Mouse (Mus musculus): Measurements from ENCODE around the gene Lmf1.
A peak's percentile ranks its signal among the peaks of the same experiment; 100 is the strongest.

Gene Lmf1

GRCm38 (mm10) chr17:25642032-25642431 is 63.1 kb downstream of the Lmf1 start:
- DNase-seq (ENCODE audit: low spot score), result peak; percentile 81

GRCm38 (mm10) chr17:25643517-25644294 is 64.8 kb downstream of the Lmf1 start:
- peak; percentile 38 for DNase-seq (ENCODE audit: low spot score)

GRCm38 (mm10) chr17:25644761-25645160 is 65.9 kb downstream of the Lmf1 start:
- DNase-seq (ENCODE audit: low spot score), result no peak

DNA sequence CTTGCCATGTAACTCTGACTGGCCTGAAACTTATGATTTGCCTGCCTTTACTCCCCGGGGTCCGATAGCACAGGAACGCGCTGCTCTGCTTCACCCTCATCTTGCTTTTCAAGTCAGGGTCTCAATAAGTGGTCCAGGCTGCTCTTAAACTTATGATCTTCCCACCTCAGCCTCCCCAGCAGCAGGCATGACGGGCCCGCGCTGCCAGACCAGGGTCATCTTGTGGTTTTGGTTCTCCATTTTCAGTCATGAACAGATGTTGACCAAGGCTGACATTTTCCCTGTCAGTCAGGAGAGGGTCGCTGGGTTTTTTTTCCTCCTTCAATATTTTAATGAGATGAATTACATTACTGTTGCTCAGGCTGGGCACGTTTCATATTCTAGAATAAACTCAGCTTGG is 66.8 kb downstream of the Lmf1 start:
- no peak for DNase-seq (ENCODE audit: low spot score)

- DNase-seq (ENCODE audit: low spot score), result no peak
Observed at GRCm38 (mm10) chr17:25647901-25648300, 69.0 kb downstream of the Lmf1 start.

DNA sequence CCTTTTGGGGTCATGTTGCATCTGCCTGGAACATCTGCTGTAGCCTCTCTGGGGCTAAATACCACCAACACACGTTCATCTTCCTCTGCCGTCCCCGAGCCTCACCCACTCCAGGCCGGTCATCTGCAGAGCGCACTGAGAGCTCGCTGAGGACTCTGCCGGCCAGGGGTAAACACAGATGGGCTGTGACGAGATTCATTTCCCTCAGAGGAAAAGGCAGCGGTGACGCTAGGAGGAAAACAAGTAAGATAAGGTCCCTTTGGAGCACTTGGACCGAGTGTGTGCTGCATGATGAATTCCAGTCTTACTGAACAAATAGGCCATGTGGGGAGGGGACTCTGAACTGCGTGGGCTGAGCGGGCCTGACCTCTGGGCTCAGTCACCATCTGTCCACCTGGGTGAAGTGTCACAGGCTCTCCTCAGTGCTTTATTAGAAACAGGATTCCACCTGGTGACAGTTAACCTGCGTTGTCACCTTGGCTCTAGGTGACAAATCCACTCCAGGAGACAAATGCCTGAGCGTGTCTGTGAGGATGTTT is 69.9 kb downstream of the Lmf1 start:
- DNase-seq (ENCODE audit: low spot score), result no peak

GRCm38 (mm10) chr17:25650726-25651125 is 71.8 kb downstream of the Lmf1 start:
- no peak for DNase-seq (ENCODE audit: low spot score)

DNA sequence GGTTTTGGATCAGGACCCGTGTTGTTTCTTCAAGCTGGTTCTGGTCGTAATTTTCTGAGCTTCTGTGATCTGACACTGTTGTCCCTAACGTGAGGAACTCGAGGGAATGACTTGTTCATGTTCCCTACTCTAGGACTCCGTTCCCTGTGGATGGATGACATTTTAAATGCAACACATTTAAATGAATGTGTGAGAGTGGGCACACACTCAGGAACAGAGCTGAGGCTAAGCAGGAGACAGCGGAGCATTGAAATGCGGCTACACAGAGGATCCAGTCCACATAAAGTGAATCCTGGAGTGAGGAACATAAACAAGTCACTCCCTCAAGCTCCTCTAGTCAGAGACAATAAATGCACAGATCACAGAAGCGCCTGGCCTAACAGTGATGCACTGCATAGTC is 73.4 kb downstream of the Lmf1 start:
- DNase-seq (ENCODE audit: low spot score), result no peak

DNA sequence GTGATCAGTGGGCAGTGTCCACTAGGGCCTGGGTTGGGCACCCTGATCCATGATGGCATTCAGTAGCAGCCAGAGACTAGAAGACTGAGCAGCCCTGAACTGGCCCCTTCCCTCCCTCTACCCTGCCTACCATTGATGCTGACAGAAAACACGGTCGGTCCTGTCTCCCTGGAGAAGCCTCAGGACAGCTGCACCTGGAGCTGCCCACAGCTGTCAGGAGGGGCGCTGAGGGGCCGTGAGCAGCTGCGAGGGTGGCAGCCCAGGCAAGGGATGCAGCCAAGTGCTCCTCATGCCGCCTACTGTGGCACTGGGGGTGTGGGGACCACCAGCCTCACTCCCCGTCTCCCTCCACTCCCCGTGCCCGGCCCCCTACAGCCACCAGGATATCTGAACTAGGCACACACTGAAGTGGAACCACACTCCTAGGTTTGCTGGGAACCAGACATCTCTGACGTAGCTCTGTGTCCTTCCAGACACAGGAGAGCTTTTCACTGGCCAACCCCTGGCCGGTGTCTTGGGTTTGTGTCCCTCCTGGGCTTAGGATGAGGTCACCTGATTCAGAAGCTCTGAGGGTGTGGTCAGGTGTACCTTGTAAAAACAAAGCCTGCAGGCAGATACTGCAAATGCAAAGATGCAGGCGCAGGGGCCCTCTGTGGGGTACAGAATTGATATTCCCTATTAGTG is 77.4 kb downstream of the Lmf1 start:
- no peak for DNase-seq (ENCODE audit: low spot score)

GRCm38 (mm10) chr17:25656826-25657189 is 77.9 kb downstream of the Lmf1 start:
- DNase-seq (ENCODE audit: low spot score), result no peak

GRCm38 (mm10) chr17:25663213-25663835 is 84.4 kb downstream of the Lmf1 start:
- DNase-seq (ENCODE audit: low spot score), result no peak

DNA sequence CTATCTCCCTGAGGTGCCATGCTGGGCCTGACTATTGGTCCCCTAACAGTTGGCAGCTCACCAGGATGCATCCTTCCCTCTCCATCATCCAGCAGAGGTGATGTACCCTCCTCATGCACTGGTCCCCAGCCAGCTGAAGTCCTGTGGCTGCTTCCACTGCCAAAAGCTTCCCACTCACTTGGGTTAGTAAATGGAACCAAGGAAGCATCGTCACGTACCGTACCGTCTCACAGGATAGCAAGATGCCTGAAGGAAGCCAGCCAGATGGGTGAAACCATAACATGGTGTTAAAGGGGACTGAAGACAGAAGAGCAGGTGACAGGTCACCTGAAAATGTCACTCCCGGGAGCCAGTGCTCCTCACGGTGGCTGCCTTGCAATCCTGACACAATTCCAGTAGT is 86.6 kb downstream of the Lmf1 start:
- no peak for DNase-seq (ENCODE audit: low spot score)

- no peak for DNase-seq (ENCODE audit: low spot score)
Observed at GRCm38 (mm10) chr17:25665891-25666290, 87.0 kb downstream of the Lmf1 start.

DNA sequence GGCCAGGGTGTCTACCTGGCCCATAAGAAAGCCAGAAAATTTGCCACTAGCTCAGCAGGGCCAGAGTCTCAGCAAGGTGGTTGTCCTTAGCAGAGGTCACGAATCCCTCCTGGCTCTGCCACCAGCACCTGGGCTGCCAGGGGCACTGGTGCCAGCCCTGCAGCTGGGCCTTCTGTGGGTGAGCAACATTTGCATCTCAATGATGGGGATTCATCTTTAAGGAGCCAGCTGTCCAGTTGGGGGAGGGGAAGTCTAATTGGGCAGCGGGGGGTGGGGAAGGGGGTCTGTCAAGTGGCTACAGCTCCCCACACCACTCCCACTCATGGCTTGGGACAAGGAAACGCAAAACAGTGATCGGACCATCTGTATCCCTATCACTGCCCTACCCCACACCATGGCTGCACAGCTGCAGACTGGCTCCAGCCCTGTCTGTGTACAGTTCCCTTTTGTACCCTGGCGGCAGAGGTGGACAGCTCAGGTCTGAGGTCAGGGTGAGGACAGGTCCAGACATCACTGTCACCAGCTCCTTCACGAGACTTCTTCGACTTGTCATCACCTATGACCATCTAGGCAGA is 89.7 kb downstream of the Lmf1 start:
- DNase-seq (ENCODE audit: low spot score), result no peak

GRCm38 (mm10) chr17:25672982-25673381 is 94.1 kb downstream of the Lmf1 start:
- no peak for DNase-seq (ENCODE audit: low spot score)

DNA sequence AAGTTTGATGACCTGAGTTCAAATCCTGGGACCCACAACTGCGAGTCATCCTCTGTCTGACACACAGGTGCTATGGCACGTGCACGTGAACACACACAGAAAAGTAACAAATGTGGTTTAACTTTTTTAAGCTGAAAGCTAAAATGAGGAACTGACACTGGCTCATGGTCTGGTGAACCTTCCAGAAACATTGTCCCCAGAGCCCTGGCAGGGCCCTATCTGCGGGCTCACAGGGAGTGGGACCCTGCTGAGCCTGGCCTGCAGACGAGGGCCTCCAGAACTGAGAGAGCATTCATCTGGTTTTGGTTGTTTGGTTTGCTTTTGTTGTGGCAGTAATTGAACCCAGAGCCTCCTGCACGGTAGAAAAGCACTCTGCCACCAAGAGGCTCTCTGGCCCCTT is 99.1 kb downstream of the Lmf1 start:
- DNase-seq (ENCODE audit: low spot score), result no peak

- DNase-seq (ENCODE audit: low spot score), result no peak
Observed at GRCm38 (mm10) chr17:25679818-25680217, 100.9 kb downstream of the Lmf1 start.

- DNase-seq (ENCODE audit: low spot score), result no peak
Observed at GRCm38 (mm10) chr17:25681636-25682035, 102.8 kb downstream of the Lmf1 start.

GRCm38 (mm10) chr17:25686323-25686722 is 107.4 kb downstream of the Lmf1 start:
- peak; percentile 55 for DNase-seq (ENCODE audit: low spot score)

- DNase-seq (ENCODE audit: low spot score), result no peak
Observed at GRCm38 (mm10) chr17:25688922-25689321, 110.0 kb downstream of the Lmf1 start.

- no peak for DNase-seq (ENCODE audit: low spot score)
Observed at GRCm38 (mm10) chr17:25696263-25696662, 117.4 kb downstream of the Lmf1 start.

- peak; percentile 88 for DNase-seq (ENCODE audit: low spot score)
Observed at GRCm38 (mm10) chr17:25698446-25698845, 119.6 kb downstream of the Lmf1 start.

All from MN1 (cell line).